Comparison of ENCODE assay signal across 30 mouse cellular contexts in the genomic region with DNA sequence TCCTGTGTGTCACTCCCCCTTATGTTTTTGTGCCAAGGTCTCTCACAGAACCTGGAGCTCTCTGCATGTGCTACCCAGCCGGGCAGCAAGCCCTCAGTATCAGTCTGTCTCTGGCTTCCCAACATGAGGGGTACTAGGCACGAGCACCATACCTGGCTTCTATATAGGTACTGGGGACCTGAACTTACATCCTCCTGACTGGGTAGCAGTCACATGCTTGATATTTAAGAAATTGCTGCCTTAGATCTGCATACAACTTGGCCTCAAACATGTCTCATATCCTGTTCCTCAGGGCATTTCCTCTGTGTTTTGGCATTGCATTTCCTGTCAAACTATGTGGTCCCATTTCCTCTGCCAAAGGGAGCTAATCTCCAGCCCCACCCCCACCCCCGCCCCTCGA. TPM values are rescaled to one million over a fixed set of nuclear protein-coding genes. Genes with fewer than 3 reads are reported as not detected.
A peak's percentile ranks its signal among the peaks of the same experiment; 100 is the strongest.
DNase-seq lines count a peak whose midpoint lies in the region; ATAC-seq and TF ChIP-seq lines count a peak whose summit lies in the region.
"Had no signal": no experiment of that assay in that cellular context is flagged by ENCODE, and none has a peak within 500 bp of the region (broad histone marks: within the 10 kb centered on the region; RNA-seq: fewer than 3 reads in every experiment).

No protein-coding gene starts in this region.

- no peak overlapping the region for H3K27ac ChIP-seq in lung, postnatal 0 days (ENCODE audit: low read length)
- H3K27ac ChIP-seq in embryonic facial prominence, embryonic 10.5 days (replicated peaks), result no peak overlapping the region
- H3K27ac ChIP-seq: embryonic facial prominence, embryonic 12.5 days; forebrain, embryonic 13.5 days; kidney, embryonic 15.5 days; limb, embryonic 12.5 days; liver, embryonic 13.5 days; macrophage; midbrain, embryonic 10.5 days had no signal

- TF ChIP-seq CTCF in lung, postnatal 0 days (IDR thresholded peaks at IDR 0.05), result no peak

- WGBS in lung, postnatal 0 days, result 53% methylated on average over 4 of the region's 4 CpGs
- WGBS in embryonic facial prominence, embryonic 10.5 days, result 79% methylated on average over 4 of the region's 4 CpGs

- H3K4me2 ChIP-seq in lung, postnatal 0 days (replicated peaks; ENCODE audit: low read depth, low read length), result no peak overlapping the region
- H3K4me2 ChIP-seq: embryonic facial prominence, embryonic 12.5 days; forebrain, embryonic 13.5 days; heart, embryonic 12.5 days; kidney, embryonic 15.5 days; limb, embryonic 12.5 days; liver, embryonic 13.5 days; lung, embryonic 14.5 days had no signal

- ATAC-seq in lung, postnatal 0 days, result no peak
- 0 out of 2 replicates have a peak, but pooled peaks have one; percentile 25 for ATAC-seq in common myeloid progenitor, adult 5-6 weeks (replicated peaks; ENCODE audit: low read depth, poor library complexity, severe bottlenecking)
- ATAC-seq: forebrain, embryonic 13.5 days; intestine, postnatal 0 days; midbrain, embryonic 16.5 days; Patski had no signal

- peak; percentile 22; the same call in 1 of the 2 replicates for TF ChIP-seq EP300 in lung, postnatal 0 days (IDR thresholded peaks at IDR 0.05)

- H3K4me1 ChIP-seq in lung, postnatal 0 days (ENCODE audit: insufficient read depth, low read depth, low read length), result 0 out of 2 replicates have a peak, but pooled peaks cover 5% of the 10 kb centered on the region
- H3K4me1 ChIP-seq in embryonic facial prominence, embryonic 10.5 days, result peaks cover 13% of the 10 kb centered on the region
- H3K4me1 ChIP-seq: liver, embryonic 13.5 days had no signal

- no peak overlapping the region for H3K4me3 ChIP-seq in lung, postnatal 0 days (ENCODE audit: low read depth, low read length)
- no peak overlapping the region for H3K4me3 ChIP-seq in embryonic facial prominence, embryonic 10.5 days
- H3K4me3 ChIP-seq: embryonic facial prominence, embryonic 12.5 days; forebrain, embryonic 13.5 days; heart, embryonic 12.5 days; kidney, embryonic 15.5 days; limb, embryonic 12.5 days; liver, embryonic 13.5 days; midbrain, embryonic 10.5 days; myocyte had no signal

- no peak for DNase-seq in lung, postnatal 0 days (ENCODE audit: low spot score)
- no peak for DNase-seq in lung, postnatal 4 days
- peak; percentile 60 for DNase-seq in thymus, postnatal 0 days (ENCODE audit: low spot score)
- DNase-seq in embryonic facial prominence, embryonic 10.5 days (ENCODE audit: low spot score), result no peak
- DNase-seq in frontal cortex, adult 2 months (ENCODE audit: extremely low spot score in 1 of 2, low spot score in 1 of 2), result no peak
- no peak for DNase-seq in kidney, adult 18-20 months
- DNase-seq: adrenal gland, adult 2 months; cerebellum, adult 11-12 months; gastrocnemius, postnatal 10 days; heart, postnatal 10 days; kidney, postnatal 36 days; layer of hippocampus, postnatal 36 days; liver, embryonic 13.5 days; lung, embryonic 14.5 days; right cerebral cortex, adult 18-20 months; right cerebral cortex, postnatal 4 days had no signal

- no peaks in the 10 kb centered on the region for H3K36me3 ChIP-seq in lung, postnatal 0 days (ENCODE audit: insufficient read depth, low read length)
- H3K36me3 ChIP-seq in embryonic facial prominence, embryonic 10.5 days (replicated peaks), result no peaks in the 10 kb centered on the region
- H3K36me3 ChIP-seq: embryonic facial prominence, embryonic 12.5 days; G1E; heart, embryonic 12.5 days; kidney, embryonic 15.5 days; limb, embryonic 12.5 days; liver, embryonic 13.5 days; midbrain, embryonic 10.5 days had no signal

- H3K9ac ChIP-seq in lung, postnatal 0 days (replicated peaks; ENCODE audit: low read depth), result no peak overlapping the region
- H3K9ac ChIP-seq: embryonic facial prominence, embryonic 12.5 days; forebrain, embryonic 13.5 days; heart, embryonic 12.5 days; kidney, embryonic 15.5 days; limb, embryonic 12.5 days; liver, embryonic 13.5 days; lung, embryonic 14.5 days had no signal

- no peaks in the 10 kb centered on the region for H3K27me3 ChIP-seq in lung, postnatal 0 days (replicated peaks; ENCODE audit: insufficient read depth, low read length)
- no peaks in the 10 kb centered on the region for H3K27me3 ChIP-seq in embryonic facial prominence, embryonic 10.5 days (replicated peaks; ENCODE audit: low read depth, poor library complexity, severe bottlenecking)
- H3K27me3 ChIP-seq: CH12.LX; embryonic facial prominence, embryonic 12.5 days; kidney, embryonic 15.5 days; limb, embryonic 12.5 days; liver, embryonic 13.5 days; Patski had no signal

- H3K9me3 ChIP-seq in lung, postnatal 0 days (ENCODE audit: low read length), result no peaks in the 10 kb centered on the region
- H3K9me3 ChIP-seq in embryonic facial prominence, embryonic 10.5 days, result no peaks in the 10 kb centered on the region
- H3K9me3 ChIP-seq: embryonic facial prominence, embryonic 12.5 days; forebrain, embryonic 13.5 days; kidney, embryonic 15.5 days; limb, embryonic 12.5 days; liver, embryonic 13.5 days; midbrain, embryonic 10.5 days had no signal

RNA-seq across cellular contexts. Expression of a gene that starts 30.4 kb away (rescaled TPM):
- polyA plus RNA-seq in lung, postnatal 0 days (2015; fragmentation: Nextera tagmentation; extraction: Ambion mirVana), result 17.3 and 20.2 TPM in 2 replicates
- 2.9 and 5.6 TPM in 2 replicates for total RNA-seq in common myeloid progenitor, adult 5-6 weeks (2017)
- 14.1 and 16.3 TPM in 2 replicates for polyA plus RNA-seq in thymus, postnatal 0 days (2015; fragmentation: Nextera tagmentation; extraction: Ambion mirVana)
- polyA plus RNA-seq in embryonic facial prominence, embryonic 10.5 days (2016; fragmentation: Nextera tagmentation; extraction: Ambion mirVana), result 44.2 and 47.2 TPM in 2 replicates
- polyA plus RNA-seq in frontal cortex, adult 2 months (2012; rRNA removed), result 50.5 and 57.3 TPM in 2 replicates
- polyA plus RNA-seq: G1E had no signal
